Mouse (Mus musculus) limb, embryonic 14.5 days (tissue): ENCODE data around the gene Dctn2. TPM values are rescaled to one million over a fixed set of nuclear protein-coding genes. Genes with fewer than 3 reads are reported as not detected.

Source experiments
- ATAC-seq: fragments of 200-750 bp; cut with Nextera tagmentation; 2 replicates; pipeline ENCODE4 v1.8.0; 2017; ENCODE audit warnings: low read depth, moderate number of reproducible peaks, moderate TSS enrichment; ENCODE audit not compliant: low FRiP score
- DNase-seq: peaks from one replicate; pipeline ENCODE4 v3.0.0-alpha.2; 2015; ENCODE audit warnings: low spot score
- H3K27ac ChIP-seq: fragments of 300-500 bp; sonication (generic); replicated peaks from 2 replicates; pipeline ENCODE4 v1.5.1; 2014; ENCODE audit warnings: low read depth, mild to moderate bottlenecking, low read length, moderate library complexity, mixed read lengths
- H3K27me3 ChIP-seq: fragments of 300-500 bp; sonication (generic); 2 replicates; pipeline ENCODE4 v1.6.1; 2014; ENCODE audit warnings: low read length, mixed read lengths; ENCODE audit not compliant: control insufficient read depth, insufficient read depth
- H3K36me3 ChIP-seq: fragments of 300-500 bp; sonication (generic); 2 replicates; pipeline ENCODE4 v1.6.1; 2014; ENCODE audit warnings: mild to moderate bottlenecking, low read length, moderate library complexity, mixed read lengths; ENCODE audit not compliant: control insufficient read depth, insufficient read depth
- H3K4me1 ChIP-seq: fragments of 300-500 bp; sonication (generic); 2 replicates; pipeline ENCODE4 v1.6.1; 2014; ENCODE audit warnings: antibody characterized with exemption, low read length, mixed read lengths; ENCODE audit not compliant: control insufficient read depth, insufficient read depth
- H3K4me2 ChIP-seq: fragments of 300-500 bp; sonication (generic); replicated peaks from 2 replicates; pipeline ENCODE4 v1.6.1; 2014; ENCODE audit warnings: low read depth, mild to moderate bottlenecking, low read length, moderate library complexity; ENCODE audit not compliant: severe bottlenecking
- H3K4me3 ChIP-seq: fragments of 300-500 bp; sonication (generic); replicated peaks from 2 replicates; pipeline ENCODE4 v1.5.1; 2014; ENCODE audit warnings: low read length
- H3K9ac ChIP-seq: fragments of 300-500 bp; sonication (generic); 2 replicates; pipeline ENCODE4 v1.6.1; 2014; ENCODE audit warnings: mild to moderate bottlenecking, low read depth, low read length, moderate library complexity; ENCODE audit not compliant: severe bottlenecking
- H3K9me3 ChIP-seq: fragments of 300-500 bp; sonication (generic); 2 replicates; pipeline ENCODE4 v1.6.1; 2016; ENCODE audit warnings: low read length; ENCODE audit not compliant: control insufficient read depth
- POLR2A ChIP-seq: fragments of 200-500 bp; IDR thresholded peaks from 2 replicates; pipeline ENCODE4 v1.8.0; 2012; ENCODE audit warnings: inconsistent platforms, mild to moderate bottlenecking, moderate library complexity, borderline replicate concordance; ENCODE audit not compliant: insufficient read depth, insufficient read length; ENCODE audit errors: extremely low read depth
- WGBS: fragments of 180-500 bp; shearing (Covaris S2); extraction: QIAGEN DNeasy Blood & Tissue Kit; methylation state at CpG from one replicate; pipeline ENCODE4 v1.1.7; 2014; 5-methylcytosine and 5-hydroxymethylcytosine counted together
- polyA plus RNA-seq, 2 experiments: library from polyadenylated mRNA; depleted of rRNA in 1 of 2; stranded (reverse) in 1 of 2; unstranded in 1 of 2; fragments of >200 nt; fragmentation: Nextera tagmentation in 1 of 2; extraction: Ambion mirVana in 1 of 2; gene quantifications; 2 replicates each; pipeline versions ENCODE4 v1.2.1 to v1.2.3; 2012 to 2014

The Dctn2 gene
- polyA plus RNA-seq, 2 experiments, result 168 to 221 TPM

DNA sequence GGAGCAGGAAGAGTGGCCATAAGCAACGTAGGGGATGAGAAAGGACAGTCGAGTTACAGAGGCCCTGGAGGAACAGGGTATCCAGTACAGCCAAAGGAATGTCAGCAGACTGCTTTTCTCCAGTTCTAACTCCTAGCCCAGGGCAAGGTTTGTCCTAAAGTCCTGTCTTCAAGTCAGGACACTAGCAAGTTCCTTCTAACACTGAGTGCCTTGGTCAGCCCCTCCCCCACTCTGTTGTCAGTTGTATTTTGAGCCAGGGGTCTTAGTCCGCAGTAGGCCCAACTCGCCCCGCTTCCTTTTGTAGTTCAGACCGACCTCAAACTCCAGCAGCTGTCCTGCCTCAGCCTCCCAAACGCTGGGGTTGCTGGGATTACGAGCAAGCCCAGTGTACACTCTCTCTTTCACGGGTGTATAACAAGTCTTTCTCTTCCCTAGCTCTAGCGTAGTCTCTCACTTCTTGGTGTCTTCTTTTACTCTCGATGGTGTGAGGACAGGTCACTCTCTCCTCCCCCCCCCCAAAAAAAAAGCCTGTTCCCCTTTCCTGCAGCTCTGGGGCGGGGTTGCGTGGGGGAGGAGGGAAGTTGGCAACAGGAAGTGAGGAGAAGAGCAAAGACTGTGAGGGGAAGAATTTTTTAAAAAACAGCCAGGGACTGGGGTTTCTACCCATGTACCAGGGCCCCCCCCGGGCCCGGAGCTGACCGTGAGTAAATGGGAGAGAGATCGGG is 57.1 kb downstream of the Dctn2 start:
- no peak overlapping the region for H3K27ac ChIP-seq
- H3K4me2 ChIP-seq, result no peak overlapping the region
- TF ChIP-seq POLR2A, result no peak
- no peak for DNase-seq
- peaks cover 23% of the 10 kb centered on the region for H3K27me3 ChIP-seq
- no peak for ATAC-seq
- no peak overlapping the region for H3K4me3 ChIP-seq
- H3K36me3 ChIP-seq, result no peaks in the 10 kb centered on the region
- H3K9ac ChIP-seq, result no peak overlapping the region
- H3K4me1 ChIP-seq, result peaks cover 8% of the 10 kb centered on the region; the same call in 1 of the 2 replicates
- no peaks in the 10 kb centered on the region for H3K9me3 ChIP-seq
- WGBS, result 74% methylated on average over 17 of the region's 17 CpGs

DNA sequence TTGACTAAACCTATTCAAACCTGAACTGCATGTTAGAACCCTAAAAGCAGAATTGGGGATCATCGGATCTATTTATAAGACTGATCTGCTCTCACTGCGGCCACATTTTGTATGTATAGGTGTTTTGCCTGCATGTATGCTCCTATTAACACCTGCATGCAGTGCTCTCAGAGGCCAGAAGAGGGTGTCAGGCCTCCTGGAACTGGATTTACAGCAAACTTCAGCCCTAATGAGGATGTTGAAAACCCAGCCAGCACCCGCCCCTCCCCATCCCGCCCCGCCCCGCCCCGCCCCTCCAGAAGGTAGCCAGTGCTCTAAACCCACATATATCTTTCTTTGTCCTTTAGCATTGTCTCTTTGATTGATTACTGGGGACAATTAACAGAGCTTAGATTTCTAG is 58.3 kb downstream of the Dctn2 start:
- DNase-seq (peak; percentile 56), ATAC-seq (no peak)
- Histone ChIP-seq H3K4me2 (no peak overlapping the region), H3K27ac (no peak overlapping the region), H3K9ac (no peak overlapping the region), H3K9me3 (no peaks in the 10 kb centered on the region), H3K27me3 (peaks cover 23% of the 10 kb centered on the region), H3K36me3 (no peaks in the 10 kb centered on the region; the same call in 1 of the 2 replicates), H3K4me3 (no peak overlapping the region), H3K4me1 (peaks cover 8% of the 10 kb centered on the region; the same call in 1 of the 2 replicates)
- 5% methylated on average over 7 of the region's 7 CpGs for WGBS
- no peak for TF ChIP-seq POLR2A

DNA sequence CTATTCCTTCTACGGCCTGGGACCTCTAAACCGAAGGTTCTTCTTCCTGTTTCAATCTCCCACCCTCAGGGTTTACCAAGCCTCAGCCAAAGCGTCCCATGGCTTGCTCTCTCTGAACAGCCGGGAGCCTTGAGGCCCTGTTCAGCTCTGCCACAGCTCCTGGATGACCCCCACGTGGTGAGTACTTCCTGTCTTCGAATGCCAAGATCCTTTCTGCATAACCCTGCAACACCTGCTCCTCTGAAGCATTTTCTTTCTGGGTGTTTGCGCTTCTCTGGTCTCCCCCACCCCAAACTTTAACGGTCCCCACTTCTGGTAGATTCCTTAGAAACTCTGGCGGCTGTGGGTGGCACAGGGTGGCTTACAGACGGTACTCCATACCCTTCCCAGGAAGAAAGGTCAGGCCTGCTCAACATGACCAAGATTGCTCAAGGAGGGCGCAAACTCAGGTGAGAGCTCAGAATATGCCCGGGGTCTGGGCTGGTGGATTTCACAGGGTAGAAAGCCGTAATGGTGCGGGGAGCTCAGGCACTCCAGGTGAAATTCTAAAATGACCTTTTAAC is 59.4 kb downstream of the Dctn2 start:
- no peak for TF ChIP-seq POLR2A
- no peak for ATAC-seq
- no peak for DNase-seq

DNA sequence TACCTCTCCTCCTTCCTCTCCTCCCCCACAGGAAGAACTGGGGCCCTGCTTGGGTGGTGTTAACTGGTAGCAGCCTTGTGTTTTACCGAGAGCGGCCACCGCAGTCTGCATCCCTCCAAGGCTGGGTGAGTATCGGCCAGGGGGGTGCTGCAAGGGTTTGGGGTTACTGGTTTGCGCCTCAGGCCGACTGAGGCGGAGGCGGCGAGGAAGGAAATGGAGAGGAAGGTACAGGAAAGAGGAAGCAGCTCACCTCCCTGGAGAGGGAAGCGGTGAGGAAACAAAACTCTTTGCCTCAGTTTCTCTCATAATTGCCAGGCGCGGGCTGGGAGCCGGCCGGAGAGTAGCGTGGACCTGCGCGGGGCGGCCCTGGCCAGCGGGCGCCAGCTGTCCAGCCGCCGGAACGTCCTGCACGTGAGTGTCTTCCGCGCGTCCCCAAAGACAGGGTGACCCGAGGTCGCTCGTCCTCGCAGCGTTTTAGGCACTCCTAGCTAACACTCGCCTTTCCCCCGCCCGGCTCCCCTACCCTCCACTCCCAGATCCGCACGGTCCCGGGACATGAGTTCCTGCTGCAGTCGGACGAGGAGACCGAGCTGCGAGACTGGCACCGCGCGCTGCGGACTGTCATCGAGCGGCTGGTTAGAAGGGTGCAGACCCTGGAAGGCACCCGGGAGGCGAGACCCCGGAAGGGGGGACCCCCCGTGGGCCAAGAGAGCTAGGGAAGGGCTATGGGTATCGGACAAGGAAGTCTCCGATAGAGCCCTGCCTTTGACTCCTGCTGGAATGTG is 60.0 kb downstream of the Dctn2 start:
- Histone ChIP-seq H3K9ac (peak overlapping the region; percentile 67), H3K27ac (no peak overlapping the region), H3K36me3 (peaks cover 16% of the 10 kb centered on the region), H3K9me3 (no peaks in the 10 kb centered on the region), H3K27me3 (peaks cover 23% of the 10 kb centered on the region), H3K4me1 (peaks cover 8% of the 10 kb centered on the region; the same call in 1 of the 2 replicates), H3K4me3 (peak overlapping the region; percentile 52), H3K4me2 (peak overlapping the region; percentile 96)
- ATAC-seq (0 out of 2 replicates have a peak, but pooled peaks have one; percentile 14), DNase-seq (no peak)
- TF ChIP-seq POLR2A, result no peak
- under 1% methylated on average over 48 of the region's 54 CpGs for WGBS

More for the DNA sequence above, 59.4 kb downstream of the Dctn2 start:
- Histone ChIP-seq H3K27me3 (peaks cover 23% of the 10 kb centered on the region), H3K36me3 (peaks cover 10% of the 10 kb centered on the region), H3K4me3 (peak overlapping the region; percentile 52), H3K4me1 (peaks cover 8% of the 10 kb centered on the region; the same call in 1 of the 2 replicates), H3K9me3 (no peaks in the 10 kb centered on the region), H3K27ac (no peak overlapping the region), H3K9ac (peak overlapping the region; percentile 67; the same call in 1 of the 2 replicates), H3K4me2 (peak overlapping the region; percentile 96)
- 17% methylated on average over 14 of the region's 14 CpGs for WGBS

DNA sequence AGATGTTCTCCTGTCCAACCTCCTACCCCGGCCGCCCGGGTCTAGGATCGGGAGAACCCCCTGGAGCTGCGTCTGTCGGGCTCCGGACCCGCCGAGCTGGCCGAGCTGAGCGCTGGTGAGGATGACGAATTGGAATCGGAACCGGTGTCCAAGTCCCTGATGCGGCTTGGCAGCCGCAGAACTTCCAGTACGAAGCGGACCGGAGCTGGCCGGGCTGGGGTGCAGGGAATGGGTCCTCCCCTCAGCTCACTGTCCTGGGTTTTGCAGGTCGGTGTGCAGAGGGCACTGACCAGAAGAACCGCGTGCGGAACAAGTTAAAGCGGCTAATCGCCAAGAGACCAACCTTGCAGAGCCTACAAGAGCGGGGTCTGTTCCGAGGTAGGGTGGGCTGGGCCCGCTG is 60.7 kb downstream of the Dctn2 start:
- H3K27me3 ChIP-seq, result peaks cover 23% of the 10 kb centered on the region
- H3K4me1 ChIP-seq, result peaks cover 8% of the 10 kb centered on the region; the same call in 1 of the 2 replicates
- TF ChIP-seq POLR2A, result no peak
- no peak overlapping the region for H3K27ac ChIP-seq
- H3K36me3 ChIP-seq, result peaks cover 22% of the 10 kb centered on the region
- WGBS, result 6% methylated on average over 29 of the region's 29 CpGs
- peak overlapping the region; percentile 67 for H3K9ac ChIP-seq
- ATAC-seq (no peak), DNase-seq (no peak)
- H3K4me3 ChIP-seq, result peak overlapping the region; percentile 52
- H3K4me2 ChIP-seq, result peak overlapping the region; percentile 96
- no peaks in the 10 kb centered on the region for H3K9me3 ChIP-seq
